Mouse (Mus musculus) heart, postnatal 36 days (tissue): ENCODE measurements at regions not wholly inside any gene's neighbourhood (a gene's known extent, or its start where the extent isn't known, plus 50 kb on each side); places are given as distances from the start of the nearest gene placed in this dataset.
"Not testable (repeated sequence)": the region's sequence is repeated elsewhere in the genome, so short reads cannot be mapped to it uniquely, and the experiment has no call there.

Experiments
- DNase-seq, 2 experiments: peaks; one replicate each; pipeline ENCODE4 v3.0.0; 2021 to 2022
- intact Hi-C: fragments of 180-260 bp; cut with DNase I; formaldehyde crosslinking; loops from one replicate; pipeline ENCODE4 v1.15.1; 2025

DNA sequence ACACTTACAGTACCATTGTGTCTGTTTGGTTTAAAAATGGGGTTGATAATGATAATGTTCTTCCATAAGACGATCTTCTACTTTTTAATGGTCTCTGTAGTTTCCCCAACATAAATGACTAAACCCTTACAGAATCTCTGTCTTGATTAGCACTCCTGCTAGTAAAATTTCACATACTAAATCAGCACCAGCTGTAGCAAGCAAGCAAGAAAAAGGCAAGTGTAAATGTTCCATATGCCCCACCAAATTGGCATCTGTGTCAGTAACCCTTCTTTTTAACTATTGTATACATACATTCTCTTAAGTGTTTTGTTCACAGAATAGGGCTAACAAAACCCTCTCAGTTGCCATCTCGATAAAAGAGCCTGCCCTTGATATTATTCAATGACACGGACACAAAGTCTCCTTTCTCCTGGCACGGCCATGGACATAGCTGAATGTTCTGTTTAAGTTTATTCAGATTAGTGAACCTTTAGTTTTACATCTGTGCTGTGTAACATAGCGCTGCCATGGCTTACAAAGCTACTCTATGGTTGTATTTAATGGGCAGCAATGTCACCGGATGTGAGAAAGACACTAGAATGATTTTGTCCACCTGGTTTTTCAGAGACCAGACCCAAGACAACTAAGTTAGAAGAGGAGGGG lies 414.3 kb downstream of the Gtdc1 start:
- intact Hi-C loops = no loop called here
- no peak for DNase-seq

DNA sequence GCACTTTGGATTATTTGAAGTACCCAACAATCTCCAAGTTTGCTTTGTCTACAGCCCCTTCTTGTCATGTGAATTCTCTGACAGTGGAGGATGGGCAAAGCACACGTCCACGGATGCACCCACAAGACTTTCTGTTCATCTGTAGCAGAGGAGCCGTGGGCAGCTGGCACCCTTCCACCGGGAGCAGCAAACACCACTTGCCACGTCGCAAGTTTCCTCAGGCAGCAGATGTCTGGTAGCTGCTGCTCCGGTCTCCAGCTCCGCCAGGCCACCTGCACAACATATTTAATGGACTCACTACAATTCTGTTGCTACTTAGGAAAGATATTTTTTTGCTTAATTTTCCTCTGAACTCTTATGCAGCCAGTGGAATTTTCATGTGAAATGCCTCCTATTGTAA lies 415.1 kb downstream of the Gtdc1 start:
- intact Hi-C loops = no loop called here
- DNase-seq = no peak

DNA sequence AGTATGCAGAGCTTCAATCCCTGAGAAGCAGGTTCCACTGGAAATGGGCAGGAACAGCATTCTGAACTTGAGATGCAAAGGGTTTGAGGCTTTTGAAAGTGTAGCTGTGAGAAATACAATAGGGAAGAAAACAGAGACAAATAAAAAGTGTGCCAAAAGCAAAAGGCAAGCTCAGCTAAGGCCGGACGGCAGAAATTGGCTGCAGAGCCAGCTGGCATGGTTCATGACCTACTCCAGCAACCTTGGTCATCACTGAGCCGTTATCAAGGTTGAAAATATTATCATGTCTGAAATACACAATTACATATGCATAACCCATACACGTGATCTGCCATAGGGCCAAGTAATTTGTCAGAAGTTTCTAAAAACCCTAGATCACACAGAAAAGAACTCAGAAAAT lies 418.4 kb downstream of the Gtdc1 start:
- intact Hi-C loops = no loop called here
- DNase-seq = no peak

DNA sequence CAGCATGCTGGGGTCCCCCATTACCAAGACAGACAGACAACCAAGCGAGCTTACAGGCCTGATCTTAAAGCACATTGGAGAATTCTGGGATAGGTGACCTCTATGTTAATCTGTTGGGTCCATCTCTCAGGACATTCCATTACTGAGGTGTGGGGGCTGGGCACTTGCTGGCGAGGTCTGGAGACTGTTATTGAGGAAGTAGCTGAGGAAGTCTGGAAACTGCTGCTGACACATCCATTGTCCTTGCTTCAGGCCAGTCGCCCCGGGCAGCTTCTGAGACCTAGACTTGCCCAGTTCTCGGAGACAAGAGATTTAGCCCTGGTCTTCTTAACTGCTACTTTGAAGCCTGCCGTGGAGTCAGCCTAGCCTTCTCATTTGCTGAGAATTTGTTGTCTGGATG lies 423.2 kb downstream of the Gtdc1 start:
- peak in 1 of 2 experiments; percentile 20 for DNase-seq
- intact Hi-C loops = no loop called here

DNA sequence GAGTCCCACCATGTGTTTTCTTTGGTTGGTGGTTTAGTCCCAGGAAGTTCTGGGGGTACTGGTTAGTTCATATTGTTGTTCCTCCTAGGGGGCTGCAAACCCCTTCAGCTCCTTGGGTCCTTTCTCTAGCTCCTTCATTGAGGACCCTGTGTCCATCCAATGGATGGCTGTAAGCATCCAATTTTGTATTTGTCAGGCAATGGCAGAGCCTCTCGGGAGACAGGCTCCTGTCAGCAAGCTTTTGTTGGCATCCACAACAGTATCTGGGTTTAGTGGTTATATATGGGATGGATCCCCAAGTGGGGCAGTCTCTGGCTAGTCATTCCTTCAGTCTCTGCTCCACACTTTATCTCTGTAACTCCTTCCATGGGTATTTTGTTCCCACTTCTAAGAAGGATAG lies 436.7 kb downstream of the Gtdc1 start:
- DNase-seq, intact Hi-C loops: not testable (repeated sequence)

DNA sequence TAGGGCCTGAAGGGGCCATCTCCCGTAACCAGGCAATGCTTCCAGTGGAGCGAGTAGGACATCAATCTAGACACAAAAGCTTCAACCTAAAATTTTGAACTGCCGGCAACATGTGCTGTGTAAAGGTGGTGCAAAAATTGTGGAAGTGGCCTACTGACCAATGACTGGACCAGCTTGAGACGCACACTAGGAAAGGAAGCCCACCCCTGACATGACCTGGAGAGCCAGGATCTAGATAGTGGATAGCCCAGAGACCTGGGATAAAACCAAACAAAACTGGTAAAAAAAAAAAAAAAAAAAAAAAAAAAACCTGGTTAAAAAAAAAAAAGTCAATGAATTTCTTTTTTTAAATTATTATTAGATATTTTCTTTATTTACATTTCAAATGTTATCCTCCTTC lies 437.2 kb downstream of the Gtdc1 start:
- intact Hi-C loops = no loop called here
- no peak for DNase-seq

DNA sequence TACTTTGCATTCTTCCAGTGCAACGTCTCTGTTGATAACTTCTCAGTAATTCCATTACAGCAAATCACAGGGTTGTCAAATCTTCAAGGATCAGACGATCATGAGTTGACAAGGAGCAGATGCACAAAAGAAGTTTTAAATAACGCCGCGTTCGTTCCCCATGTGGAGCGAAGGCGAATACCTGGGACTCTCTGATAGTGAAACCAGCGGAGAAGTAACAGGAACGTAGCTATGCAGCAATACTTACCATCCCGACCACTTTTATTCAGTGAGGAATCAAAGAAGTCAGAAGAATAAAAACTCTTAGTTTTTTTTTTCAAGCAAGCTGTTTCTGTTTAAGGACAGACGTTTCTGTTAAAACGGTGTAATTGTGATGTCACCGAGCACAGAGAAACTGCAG lies 441.6 kb downstream of the Gtdc1 start:
- no peak for DNase-seq
- intact Hi-C loops = no loop called here

DNA sequence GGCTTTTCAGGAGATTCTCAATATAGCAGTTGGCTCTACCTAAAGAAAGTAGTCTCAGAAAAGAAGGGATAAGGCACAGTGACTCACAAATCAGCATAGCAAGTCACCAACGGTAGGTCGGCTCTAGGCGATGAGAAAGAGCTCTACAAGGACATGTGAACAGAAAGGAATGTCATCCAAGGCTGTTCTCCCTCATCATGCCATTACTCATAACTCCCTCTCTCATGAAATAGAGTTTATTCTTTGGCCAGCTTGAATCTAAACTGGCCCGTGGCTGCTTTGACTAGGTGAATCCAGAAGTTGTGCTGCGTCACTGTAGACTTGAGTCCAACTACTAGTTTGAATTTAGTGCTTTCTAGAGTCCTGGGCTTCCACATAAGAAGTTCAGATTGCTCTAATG lies 447.7 kb downstream of the Gtdc1 start:
- intact Hi-C loops = no loop called here

DNA sequence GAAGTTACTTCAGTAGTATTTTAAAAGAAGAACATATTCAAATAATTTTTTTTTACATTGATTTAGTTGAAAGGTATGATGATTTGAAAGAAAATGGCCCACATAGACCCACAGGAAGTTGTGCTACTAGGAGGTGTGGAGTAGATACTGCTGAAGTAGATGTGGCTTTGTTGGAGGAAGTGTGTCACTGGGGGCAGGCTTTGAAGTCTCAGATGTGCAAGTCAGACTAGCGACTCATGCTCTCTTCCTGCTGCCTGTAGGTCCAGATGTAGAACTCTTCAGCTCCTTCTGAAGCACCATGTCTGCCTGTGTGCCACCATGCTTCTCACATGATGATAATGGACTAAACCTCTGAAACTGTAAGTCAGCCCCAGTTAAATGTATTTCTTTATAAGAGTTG lies 452.0 kb downstream of the Gtdc1 start:
- intact Hi-C loops = no loop called here

More for the DNA sequence above, 447.7 kb downstream of the Gtdc1 start:
- no peak for DNase-seq

DNA sequence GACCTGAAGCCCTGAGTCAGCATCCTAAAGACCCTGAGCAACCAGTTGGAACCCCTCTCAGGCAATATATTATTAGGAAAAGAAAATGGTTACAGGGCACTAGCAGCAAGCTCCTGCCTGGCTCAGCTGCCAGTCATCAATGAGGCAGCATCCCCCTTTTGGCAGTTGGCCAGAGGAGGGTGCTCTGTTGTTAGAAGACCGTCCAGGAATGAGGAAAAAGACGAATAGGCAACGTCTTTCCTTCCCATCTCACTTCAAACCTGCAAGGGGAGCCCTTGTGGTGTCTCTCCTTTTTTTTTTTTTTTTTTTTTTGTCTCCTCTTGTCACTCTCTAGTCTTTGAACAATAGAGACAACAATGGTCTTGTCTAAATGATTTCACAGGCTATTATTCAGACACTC lies 452.8 kb downstream of the Gtdc1 start:
- intact Hi-C loops = no loop called here
- DNase-seq = no peak

More for the DNA sequence above, 452.0 kb downstream of the Gtdc1 start:
- DNase-seq = no peak

DNA sequence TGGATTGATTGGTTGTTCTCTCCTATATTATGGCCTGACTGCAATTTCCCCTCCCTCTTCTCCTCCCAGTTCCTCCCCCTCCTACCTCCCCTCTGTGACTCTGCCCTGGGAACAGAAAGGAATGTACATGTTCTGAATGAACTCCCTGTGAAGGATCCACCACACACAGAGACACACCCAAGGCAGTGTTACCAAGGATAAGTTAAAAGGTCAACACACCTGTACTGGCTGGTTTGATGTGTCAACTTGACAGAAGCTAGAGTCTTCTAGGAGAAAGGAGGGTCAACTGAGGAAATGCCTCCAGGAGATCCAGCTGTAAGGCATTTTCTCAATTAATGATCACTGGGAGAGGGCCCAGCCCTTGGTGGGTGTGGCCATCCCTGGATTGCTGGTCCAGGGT lies 456.1 kb downstream of the Gtdc1 start:
- DNase-seq = no peak
- intact Hi-C loops = no loop called here

DNA sequence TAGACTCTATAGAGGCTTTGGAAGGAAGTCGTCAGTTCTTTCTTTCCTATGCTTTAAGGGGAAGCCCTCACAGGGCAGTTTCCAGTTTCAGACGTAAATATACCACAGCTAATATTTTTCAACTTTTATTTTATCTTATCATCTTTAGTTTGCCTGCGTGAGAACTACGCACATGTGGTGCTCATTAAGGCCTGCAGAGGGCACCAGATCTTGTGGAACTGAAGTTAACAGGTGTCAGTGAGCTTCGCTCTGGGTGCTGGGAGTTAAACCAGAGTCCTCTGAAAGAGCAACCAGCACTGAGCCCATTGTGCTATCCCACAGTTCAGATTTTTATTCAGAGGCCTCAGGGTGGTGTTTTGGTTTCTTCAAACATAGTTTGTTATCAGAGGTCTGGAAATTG lies 456.5 kb downstream of the Gtdc1 start:
- no peak for DNase-seq
- intact Hi-C loops = no loop called here

DNA sequence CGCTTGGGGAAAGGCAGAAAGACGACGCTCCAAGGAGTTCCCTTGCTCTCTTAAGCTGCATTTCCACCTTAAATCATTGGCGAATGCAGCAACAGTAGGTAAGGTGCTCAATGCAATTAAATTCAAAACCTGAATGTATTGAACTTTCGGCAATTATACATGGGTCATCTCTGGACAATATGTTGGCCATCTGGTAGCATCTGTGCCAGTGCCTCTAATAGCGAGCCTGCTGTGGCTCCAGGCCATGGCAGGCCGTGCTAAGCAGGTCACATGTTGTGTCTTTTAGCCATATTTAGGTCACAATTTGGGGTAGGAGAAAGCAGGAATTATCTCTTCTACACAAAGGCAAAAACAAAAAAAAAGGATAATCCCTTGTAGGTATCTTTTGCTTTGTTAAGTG lies 462.8 kb downstream of the Gtdc1 start:
- intact Hi-C loops = no loop called here
- no peak for DNase-seq

DNA sequence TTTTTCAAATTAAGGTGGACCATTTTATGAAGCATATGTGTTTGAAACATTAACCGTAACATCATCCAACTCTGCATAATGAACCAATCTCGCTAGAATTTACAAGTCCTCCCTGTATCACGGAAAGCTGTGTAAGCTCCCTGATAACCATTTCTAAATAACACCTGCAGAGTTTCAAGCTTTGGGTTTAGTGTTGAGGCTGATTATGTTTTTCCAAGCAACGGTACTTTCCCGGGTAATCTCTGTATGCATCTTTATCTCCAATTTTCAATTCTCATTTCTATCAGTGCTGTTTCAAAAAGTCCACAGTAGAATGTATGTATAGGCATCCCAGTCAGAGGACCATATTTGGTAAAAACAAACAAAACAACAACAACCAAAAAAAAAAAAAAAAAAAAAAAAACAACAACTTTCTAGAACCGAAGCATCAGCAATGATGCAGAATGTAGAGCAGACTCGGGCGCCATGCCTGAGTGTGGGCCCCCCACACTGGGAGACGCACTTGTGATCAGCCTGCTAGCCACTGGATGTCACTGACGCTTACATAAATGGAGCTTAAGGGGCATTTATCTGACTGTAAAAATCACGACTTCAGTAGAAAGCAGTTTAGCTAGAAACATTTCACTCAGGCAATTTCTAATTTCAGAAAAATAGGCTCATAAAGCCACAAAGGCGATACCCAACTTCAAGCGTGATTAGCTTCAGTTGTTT lies 464.7 kb downstream of the Gtdc1 start:
- intact Hi-C loops = no loop called here
- DNase-seq = no peak

DNA sequence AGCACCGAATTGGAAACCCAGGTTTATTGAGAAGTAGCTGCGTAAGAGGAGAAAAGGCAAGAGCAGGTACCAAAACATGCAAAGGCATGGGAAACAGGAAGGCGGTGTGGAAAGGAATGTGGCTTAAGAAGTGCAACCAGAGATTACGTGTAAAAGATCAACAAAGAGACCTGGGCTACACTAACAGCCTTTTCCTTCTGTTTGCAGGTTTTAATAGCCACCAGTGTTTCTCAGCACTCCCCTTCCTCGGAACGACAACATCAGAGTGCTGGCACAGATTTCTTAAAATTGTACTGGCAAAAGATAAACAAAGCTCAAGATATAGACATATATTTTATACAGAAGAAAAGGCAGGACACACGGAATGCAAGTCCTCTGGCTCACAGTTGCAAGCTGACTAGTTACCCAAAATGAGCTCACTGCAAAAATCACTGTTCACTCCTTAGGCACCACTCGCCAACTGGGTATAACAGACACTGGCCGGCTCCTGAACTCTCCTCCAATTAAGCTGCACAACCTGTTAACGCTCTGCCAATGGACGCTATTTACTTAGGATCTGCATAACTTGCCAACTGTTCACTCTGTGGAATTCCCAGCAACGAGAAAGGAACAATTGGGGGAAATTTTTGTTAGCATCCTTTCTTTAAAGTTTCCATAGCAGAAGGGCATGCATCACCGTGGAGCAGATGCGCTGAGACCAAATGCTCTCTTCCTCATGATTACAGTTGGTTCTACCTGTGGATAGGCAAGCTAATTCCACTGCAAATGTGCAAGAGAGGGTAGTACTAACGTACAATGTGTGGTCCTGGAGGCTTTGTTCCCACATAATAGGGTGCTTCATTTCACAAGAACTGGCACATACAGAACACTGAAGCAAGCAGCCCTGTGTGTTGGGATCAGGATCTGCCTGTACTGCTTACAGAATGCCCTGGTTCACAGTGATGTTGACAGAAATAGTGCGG lies 465.9 kb downstream of the Gtdc1 start:
- DNase-seq = no peak
- intact Hi-C loops = no loop called here

DNA sequence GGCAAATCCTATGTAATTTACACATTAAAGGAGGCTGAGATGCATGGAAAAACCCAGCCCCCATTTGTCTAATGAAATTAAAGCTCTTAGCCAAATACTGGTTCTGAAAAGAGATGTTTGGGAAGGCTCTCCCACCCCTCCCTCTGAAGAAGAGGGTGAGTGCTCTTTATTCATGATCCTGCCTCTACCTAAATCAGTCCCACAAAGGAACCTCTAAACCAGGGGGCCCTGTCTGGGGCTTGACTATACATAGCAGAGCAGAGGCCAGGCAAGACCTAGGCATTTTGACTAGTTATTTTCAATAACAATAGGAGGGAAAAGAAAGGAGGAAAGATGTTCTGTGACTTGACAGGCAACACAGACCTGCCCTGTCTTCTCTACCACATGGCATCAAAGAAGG lies 478.0 kb downstream of the Gtdc1 start:
- DNase-seq = no peak
- intact Hi-C loops = no loop called here
